Mouse (Mus musculus) spleen, adult 2 months (tissue): ENCODE results near the gene Chrm4. TPM values are rescaled to one million over a fixed set of nuclear protein-coding genes. Genes with fewer than 3 reads are reported as not detected.

Experiments used
- DNase-seq, 2 experiments: peaks; one replicate each; pipeline versions ENCODE4 v3.0.0 to v3.0.0-alpha.2; 2012 to 2021; ENCODE audit warnings: low spot score in 2 of 2, low read depth in 1 of 2
- H3K27ac ChIP-seq: fragments of 200-500 bp; 2 replicates; pipeline ENCODE4 v1.5.1; 2012; ENCODE audit warnings: low read length, inconsistent platforms; ENCODE audit not compliant: insufficient read depth
- H3K27me3 ChIP-seq: fragments of 200-500 bp; 2 replicates; pipeline ENCODE4 v1.6.1; 2012; ENCODE audit warnings: mild to moderate bottlenecking, moderate library complexity, low read length, inconsistent platforms; ENCODE audit not compliant: control insufficient read depth, insufficient read depth
- H3K36me3 ChIP-seq: fragments of 200-500 bp; 2 replicates; pipeline ENCODE4 v1.6.1; 2012; ENCODE audit warnings: mild to moderate bottlenecking, low read length, inconsistent platforms; ENCODE audit not compliant: control insufficient read depth, insufficient read depth
- H3K4me1 ChIP-seq: fragments of 200-500 bp; 2 replicates; pipeline ENCODE4 v1.6.1; 2011; ENCODE audit warnings: inconsistent platforms; ENCODE audit not compliant: control insufficient read depth, insufficient read depth, insufficient read length
- H3K4me3 ChIP-seq: fragments of 200-500 bp; 2 replicates; pipeline ENCODE4 v1.5.1; 2011; ENCODE audit warnings: mild to moderate bottlenecking, inconsistent platforms; ENCODE audit not compliant: insufficient read depth, insufficient read length; ENCODE audit errors: extremely low read depth
- CTCF ChIP-seq: fragments of 200-500 bp; IDR thresholded peaks from 2 replicates; pipeline ENCODE4 v1.5.1; 2011; ENCODE audit warnings: mild to moderate bottlenecking, inconsistent platforms; ENCODE audit not compliant: insufficient read depth, insufficient read length, insufficient replicate concordance; ENCODE audit errors: extremely low read depth
- POLR2A ChIP-seq: fragments of 200-500 bp; IDR thresholded peaks from 2 replicates; pipeline ENCODE4 v1.6.1; 2011; ENCODE audit warnings: low read depth, low read length, inconsistent platforms
- WGBS: fragments of 180-500 bp; shearing (Covaris S2); methylation state at CpG from one replicate; pipeline ENCODE4 v1.1.7; 2018; 5-methylcytosine and 5-hydroxymethylcytosine counted together
- polyA plus RNA-seq: library from polyadenylated mRNA; depleted of rRNA; stranded (reverse); fragments of >200 nt; gene quantifications from 2 replicates; pipeline ENCODE4 v1.2.3, GENCODE M21; 2012

The Chrm4 gene
- polyA plus RNA-seq, 1 experiment = 0.39 TPM

DNA sequence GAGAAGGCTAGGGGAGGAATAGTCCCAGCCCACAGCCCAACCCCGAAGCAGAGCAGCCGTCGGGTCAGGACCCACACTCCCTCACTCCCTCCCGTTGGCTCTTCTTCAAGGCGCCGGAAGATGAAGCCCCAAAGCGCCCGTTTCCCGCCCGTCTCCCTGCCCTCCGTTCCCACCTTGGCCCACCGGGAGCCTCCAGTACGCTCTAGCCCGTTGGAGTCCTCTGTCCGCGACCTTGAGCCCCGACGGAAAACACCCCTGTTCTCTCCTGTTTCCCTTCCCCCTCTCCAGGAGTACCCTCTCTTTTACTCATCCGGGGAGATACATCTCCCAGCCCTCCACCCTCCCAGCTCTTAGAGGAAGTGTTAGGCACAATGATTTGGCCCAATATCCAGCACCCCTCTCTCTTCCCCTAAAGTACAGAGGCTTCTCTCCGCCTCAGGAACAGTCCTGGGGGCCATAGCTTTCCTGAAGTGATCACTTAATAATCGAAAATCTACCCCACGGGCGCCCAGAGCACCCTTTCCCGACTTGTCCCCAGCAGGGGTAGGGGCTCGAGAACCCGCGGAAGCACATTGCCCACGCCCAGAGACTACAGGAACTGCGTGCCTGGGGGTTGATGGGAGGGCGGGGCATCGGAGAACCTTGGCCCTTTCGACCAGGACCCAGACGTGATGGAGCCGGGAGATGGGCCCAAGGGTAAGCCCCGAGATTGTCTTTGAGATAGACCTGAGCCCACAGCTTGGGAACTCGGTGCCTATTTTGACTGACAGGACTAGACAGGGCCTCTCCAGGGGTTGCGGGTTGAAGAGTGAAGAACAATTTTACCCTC is 4.2 kb upstream of the Chrm4 start:
- Histone ChIP-seq H3K36me3 (peaks cover 2% of the 10 kb centered on the region; the same call in 1 of the 2 replicates), H3K4me3 (peak overlapping the region; percentile 22; the same call in 1 of the 2 replicates), H3K4me1 (peaks cover 21% of the 10 kb centered on the region; the same call in 1 of the 2 replicates), H3K27ac (no peak overlapping the region), H3K27me3 (peaks cover 16% of the 10 kb centered on the region)
- TF ChIP-seq POLR2A (no peak), CTCF (no peak)
- DNase-seq = no peak
- 7% methylated on average over 37 of the region's 37 CpGs for WGBS

DNA sequence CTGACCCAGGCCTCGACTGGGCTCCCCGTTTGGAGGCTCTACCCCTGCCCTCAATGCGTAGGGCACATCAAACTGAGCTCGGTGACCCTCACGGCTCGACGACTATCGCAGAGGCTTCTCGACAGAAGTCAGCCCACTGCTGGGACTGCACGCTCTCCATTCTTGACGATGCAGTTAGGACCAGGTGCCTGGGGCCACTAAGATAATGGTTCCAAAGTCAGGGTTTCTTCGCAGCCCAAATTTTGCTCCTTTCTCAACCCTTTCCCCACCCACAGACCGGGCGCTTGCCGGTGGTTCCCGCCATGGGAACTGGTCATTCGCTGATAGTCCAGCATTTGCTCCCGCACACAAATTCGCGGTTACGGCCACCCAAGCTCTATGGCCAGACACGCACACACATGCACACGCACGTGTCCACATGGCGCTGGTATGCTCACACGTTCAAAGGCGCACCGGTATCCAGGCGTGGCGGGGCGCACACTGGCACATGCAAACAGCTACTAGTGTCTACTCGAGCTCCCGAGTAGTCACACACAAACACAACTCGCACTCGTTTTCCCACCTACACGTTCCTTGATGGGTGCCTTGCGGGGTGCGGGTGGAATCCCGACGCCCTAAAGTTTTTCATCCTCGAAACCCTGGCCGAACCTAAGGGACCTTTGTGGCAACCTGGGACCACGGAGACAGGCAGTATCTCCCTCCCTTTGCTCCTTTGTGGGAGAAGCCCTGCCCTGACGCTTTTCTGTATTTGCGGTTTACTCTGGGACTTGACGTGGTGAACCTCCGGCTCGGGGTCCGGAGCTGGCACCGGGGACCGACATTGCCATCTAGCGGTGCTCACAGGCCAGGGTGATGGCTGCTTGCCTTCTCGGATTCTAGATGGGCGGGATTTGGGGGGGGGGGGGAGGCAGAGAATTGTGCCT is 3.4 kb upstream of the Chrm4 start:
- H3K27me3 ChIP-seq = peaks cover 16% of the 10 kb centered on the region
- no peak for TF ChIP-seq POLR2A
- TF ChIP-seq CTCF = peak; percentile 84; the same call in 1 of the 2 replicates
- 4% methylated on average over 54 of the region's 54 CpGs for WGBS
- H3K4me3 ChIP-seq = peak overlapping the region; percentile 38; the same call in 1 of the 2 replicates
- peaks cover 23% of the 10 kb centered on the region; the same call in 1 of the 2 replicates for H3K4me1 ChIP-seq
- H3K27ac ChIP-seq = no peak overlapping the region
- DNase-seq = peak; percentile 41 to 62
- H3K36me3 ChIP-seq = no peaks in the 10 kb centered on the region

DNA sequence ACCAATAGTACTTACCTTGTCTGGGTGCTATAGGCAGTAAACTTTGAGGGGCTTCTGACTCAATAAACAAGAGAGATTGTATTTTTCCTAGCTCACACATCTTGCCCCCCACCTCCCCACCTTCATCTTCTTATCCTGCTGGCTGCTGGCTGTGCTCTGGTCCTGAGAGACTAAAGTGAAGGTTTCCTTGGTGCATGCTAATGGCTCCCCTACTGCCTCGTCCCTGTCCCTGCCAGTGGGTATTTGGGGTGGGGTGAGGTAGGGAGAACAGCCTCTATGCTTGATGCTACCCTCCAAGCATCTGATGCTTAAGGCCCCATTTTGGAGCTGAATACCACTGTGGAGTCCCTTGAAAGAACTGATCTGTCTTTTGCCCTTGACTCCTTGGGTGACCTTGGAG is 2.3 kb upstream of the Chrm4 start:
- WGBS = 100% methylated on average over 1 of the region's 1 CpGs

GRCm38 (mm10) chr2:91925442-91925841 is 1.6 kb upstream of the Chrm4 start:
- TF ChIP-seq CTCF (no peak), POLR2A (no peak)
- H3K27ac ChIP-seq = no peak overlapping the region
- DNase-seq = no peak
- H3K36me3 ChIP-seq = no peaks in the 10 kb centered on the region
- peaks cover 23% of the 10 kb centered on the region; the same call in 1 of the 2 replicates for H3K4me1 ChIP-seq
- 65% methylated on average over 15 of the region's 15 CpGs for WGBS
- no peak overlapping the region for H3K4me3 ChIP-seq
- peaks cover 16% of the 10 kb centered on the region for H3K27me3 ChIP-seq

More for the DNA sequence above, 2.3 kb upstream of the Chrm4 start:
- H3K4me1 ChIP-seq = peaks cover 23% of the 10 kb centered on the region; the same call in 1 of the 2 replicates
- H3K27me3 ChIP-seq = peaks cover 16% of the 10 kb centered on the region
- no peak overlapping the region for H3K27ac ChIP-seq
- DNase-seq = no peak
- TF ChIP-seq POLR2A (no peak), CTCF (no peak)
- no peak overlapping the region for H3K4me3 ChIP-seq
- H3K36me3 ChIP-seq = no peaks in the 10 kb centered on the region

DNA sequence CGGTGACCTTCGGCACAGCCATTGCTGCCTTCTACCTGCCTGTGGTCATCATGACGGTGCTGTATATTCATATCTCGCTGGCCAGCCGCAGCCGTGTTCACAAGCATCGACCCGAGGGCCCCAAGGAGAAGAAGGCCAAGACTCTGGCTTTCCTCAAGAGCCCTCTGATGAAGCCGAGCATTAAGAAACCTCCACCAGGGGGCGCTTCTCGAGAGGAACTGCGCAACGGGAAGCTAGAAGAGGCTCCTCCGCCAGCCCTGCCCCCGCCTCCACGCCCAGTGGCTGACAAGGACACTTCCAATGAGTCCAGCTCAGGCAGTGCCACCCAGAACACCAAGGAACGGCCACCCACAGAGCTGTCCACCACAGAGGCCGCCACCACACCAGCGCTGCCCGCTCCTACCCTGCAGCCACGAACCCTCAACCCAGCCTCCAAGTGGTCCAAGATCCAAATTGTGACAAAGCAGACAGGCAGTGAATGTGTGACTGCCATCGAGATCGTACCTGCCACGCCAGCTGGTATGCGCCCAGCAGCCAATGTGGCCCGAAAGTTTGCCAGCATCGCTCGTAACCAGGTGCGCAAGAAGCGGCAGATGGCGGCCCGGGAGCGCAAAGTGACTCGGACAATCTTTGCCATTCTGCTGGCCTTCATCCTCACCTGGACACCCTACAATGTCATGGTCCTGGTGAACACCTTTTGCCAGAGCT is 931 bp downstream of the Chrm4 start:
- H3K36me3 ChIP-seq = peaks cover 3% of the 10 kb centered on the region
- no peak overlapping the region for H3K27ac ChIP-seq
- DNase-seq = peak; percentile 40 to 70
- TF ChIP-seq CTCF = peak; percentile 66
- TF ChIP-seq POLR2A = no peak
- 47% methylated on average over 34 of the region's 34 CpGs for WGBS
- peaks cover 18% of the 10 kb centered on the region for H3K4me1 ChIP-seq
- H3K27me3 ChIP-seq = peaks cover 9% of the 10 kb centered on the region; the same call in 1 of the 2 replicates
- H3K4me3 ChIP-seq = no peak overlapping the region

DNA sequence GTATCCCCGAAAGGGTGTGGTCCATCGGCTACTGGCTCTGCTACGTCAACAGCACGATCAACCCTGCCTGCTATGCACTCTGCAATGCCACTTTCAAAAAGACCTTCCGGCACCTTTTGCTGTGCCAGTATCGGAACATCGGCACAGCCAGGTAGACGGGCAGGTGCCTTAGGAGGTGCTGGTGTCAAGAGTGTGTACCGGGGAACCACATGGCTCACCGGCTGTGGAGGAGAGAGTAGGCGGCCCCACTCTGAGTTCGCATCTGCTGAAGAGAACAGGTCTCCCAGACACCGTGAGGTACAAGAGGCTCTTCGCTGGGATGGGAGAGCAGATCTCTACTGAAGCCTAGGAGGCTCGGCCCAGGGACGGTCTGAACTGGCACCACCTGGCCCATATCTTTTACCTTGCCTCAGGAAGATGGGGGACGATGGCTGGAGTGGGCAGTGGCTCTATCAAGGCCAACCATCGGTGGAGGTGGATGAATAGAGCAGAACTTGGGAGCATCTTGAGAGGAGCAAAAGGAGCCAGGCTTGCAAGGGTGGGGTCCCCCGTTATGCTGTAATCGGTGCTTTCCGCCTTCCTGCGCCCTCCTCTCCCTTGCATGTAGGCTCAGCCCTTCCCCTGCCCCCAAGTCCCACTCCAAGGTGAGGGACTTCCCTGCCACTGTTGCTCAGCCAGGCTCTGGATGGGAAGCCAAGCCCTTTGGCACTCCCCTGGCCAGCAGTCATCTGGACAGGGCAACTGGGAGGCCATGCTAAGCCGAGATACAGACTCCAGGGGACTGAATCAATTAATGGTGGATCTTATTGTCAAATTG is 1.7 kb downstream of the Chrm4 start:
- peaks cover 4% of the 10 kb centered on the region; the same call in 1 of the 2 replicates for H3K27me3 ChIP-seq
- DNase-seq = no peak
- WGBS = 84% methylated on average over 23 of the region's 23 CpGs
- TF ChIP-seq CTCF (no peak), POLR2A (no peak)
- H3K4me3 ChIP-seq = no peak overlapping the region
- H3K27ac ChIP-seq = no peak overlapping the region
- H3K4me1 ChIP-seq = peaks cover 12% of the 10 kb centered on the region
- H3K36me3 ChIP-seq = peaks cover 10% of the 10 kb centered on the region
